Mouse (Mus musculus) 416B (cell line): ENCODE data around the gene Mri1.
A peak's percentile ranks its signal among the peaks of the same experiment; 100 is the strongest.

Source experiments
- DNase-seq: peaks from one replicate; pipeline ENCODE4 v3.0.0; 2011; ENCODE audit warnings: low read depth

Gene Mri1

GRCm38 (mm10) chr8:84236998-84237473 is 20.1 kb downstream of the Mri1 start, which contains the start of gene Zswim4:
TSS of gene Zswim4 (minus strand) at chr8:84237055.
- DNase-seq, result peak; percentile 100

- DNase-seq, result no peak
Measured at GRCm38 (mm10) chr8:84236410-84236997, 20.6 kb downstream of the Mri1 start.

GRCm38 (mm10) chr8:84235746-84236409 is 21.2 kb downstream of the Mri1 start:
- DNase-seq, result peak; percentile 66

DNA sequence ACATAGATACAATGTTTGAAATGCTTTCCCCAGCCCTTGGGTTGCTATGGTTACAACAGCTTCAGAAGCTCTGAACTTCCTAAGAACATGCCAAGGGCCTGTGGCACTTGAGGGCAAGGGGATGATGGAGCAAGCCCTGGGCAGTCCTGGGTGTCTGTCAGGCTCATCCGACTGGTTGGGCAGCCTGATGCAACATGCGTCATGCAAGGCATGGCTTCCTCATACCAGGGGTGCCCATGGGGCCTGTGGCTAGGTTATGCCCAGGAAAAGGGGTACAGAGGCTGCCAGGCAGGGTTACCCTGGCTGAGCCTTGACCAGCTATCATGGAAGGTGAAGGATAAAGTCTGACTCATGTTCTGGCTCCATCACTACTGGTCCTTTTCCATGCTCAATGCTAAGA is 24.1 kb downstream of the Mri1 start:
- DNase-seq, result peak; percentile 21

DNA sequence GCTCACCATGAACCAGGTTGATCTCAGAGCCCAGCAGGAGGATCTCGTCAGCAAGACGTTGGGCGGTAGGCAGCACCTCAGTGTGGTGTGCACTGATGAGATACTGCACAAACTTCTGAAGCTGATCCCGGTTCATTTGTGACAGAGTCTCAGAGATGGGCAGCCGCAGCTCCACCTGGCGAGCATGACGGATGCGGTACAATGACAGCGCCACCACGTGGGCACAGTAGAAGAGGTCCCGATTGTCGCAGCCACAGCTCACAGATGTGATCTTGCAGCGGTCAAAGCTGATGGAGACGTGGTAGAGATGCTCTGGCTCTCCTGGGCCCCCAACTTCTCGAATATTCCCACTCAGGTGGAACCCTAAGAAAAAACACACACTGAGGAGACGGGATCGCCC is 26.4 kb downstream of the Mri1 start:
- DNase-seq, result no peak

DNA sequence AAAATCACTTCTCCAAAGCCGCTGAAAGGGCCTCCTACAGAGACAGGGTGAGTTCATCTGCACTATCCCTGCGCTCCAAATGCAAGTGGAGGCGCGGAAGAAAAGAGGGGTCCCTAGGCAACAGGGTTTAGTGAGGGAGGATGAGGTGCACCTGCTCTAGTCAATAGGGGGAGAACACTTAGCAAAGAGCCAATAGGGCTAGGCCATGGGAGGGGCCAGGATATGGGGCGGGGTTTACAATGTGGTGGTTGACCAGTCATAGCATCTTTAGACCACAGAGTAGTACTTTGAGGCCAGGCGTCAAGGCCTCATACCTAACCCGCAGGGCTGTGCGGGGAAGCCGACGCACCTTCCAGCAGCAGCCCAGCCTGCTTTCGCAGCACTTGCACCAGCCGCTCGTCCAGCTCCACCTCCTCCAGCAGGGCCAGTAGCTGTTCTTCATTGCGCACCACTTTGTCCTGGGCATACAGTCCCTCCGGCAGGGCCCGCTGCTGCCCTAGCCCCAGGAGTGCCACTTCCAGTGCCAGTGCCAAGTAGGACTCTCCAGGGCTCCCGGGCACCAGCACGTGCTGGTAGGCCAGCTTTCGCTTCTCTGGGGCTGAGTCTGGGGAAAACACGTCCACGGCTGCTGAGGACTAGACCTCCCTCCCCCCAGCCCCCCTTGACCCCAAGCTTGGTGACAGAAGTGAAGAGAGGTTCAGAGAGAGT is 33.6 kb downstream of the Mri1 start:
- no peak for DNase-seq

DNA sequence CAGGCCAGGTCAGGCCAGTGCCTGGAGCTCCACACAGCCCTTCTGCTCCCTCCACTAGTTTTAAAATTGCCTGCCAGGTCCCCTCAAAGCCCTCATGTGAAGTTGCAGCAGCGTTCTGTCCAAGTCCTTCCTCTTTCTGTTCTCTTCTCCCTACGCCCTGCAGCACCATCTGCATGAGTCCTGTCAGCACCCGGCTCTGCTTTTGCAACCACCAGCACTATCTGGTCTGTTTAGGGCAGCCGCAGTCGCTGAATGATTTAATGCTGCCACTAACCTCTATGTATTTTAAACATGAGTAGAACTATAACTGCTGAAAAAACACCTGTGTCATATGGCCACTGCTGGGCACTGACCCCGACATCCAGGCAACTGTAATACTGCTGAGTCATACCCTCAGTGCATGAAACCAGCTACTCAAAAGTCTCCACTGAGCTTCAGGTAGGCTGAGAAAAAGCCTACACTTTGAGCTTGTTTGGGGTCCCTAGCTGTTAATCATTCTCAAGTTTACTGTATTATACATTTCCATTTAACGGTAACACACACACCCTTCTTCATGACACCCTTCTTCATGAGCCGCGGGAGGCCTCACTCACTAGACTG is 34.5 kb downstream of the Mri1 start:
- DNase-seq, result peak; percentile 37

DNA sequence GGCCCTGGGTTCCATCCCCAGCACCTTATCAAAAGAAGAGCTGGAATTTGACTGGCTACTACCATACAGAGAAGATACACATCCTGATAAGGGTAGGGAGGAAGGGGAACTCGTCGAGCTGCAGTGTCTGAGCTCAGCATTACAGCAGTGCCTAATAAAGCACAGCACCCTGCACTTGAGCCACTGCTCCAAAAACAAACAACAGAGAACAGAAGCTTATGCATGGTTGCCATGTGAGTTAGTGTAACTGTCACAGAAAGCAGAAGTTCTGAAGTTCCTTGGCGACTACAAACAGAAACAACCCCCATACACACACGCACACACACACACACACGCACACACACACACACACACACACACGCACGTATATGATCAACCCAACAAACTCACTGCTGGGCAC is 37.0 kb downstream of the Mri1 start:
- DNase-seq, result no peak

GRCm38 (mm10) chr8:84218143-84218542 is 39.0 kb downstream of the Mri1 start:
- no peak for DNase-seq

DNA sequence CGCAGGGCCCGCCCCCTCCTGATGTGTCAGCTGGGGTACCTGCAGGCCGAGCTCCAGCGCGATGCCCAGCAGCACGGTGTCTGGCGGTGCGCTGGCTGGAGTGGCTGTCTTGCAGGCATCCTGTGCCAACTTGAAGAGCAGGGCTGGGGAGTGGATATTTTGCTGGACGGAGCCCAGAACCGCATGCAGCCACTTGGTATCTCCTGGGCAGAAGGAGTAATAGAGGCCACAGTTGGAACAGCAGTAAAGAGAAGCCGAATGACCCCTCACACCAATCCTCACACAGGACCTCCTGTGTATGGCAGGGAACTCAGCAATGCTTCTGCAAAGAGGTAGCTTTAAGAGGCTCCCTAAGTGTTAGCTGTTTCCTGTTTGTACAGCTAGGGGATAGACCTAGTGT is 39.9 kb downstream of the Mri1 start:
- no peak for DNase-seq

DNA sequence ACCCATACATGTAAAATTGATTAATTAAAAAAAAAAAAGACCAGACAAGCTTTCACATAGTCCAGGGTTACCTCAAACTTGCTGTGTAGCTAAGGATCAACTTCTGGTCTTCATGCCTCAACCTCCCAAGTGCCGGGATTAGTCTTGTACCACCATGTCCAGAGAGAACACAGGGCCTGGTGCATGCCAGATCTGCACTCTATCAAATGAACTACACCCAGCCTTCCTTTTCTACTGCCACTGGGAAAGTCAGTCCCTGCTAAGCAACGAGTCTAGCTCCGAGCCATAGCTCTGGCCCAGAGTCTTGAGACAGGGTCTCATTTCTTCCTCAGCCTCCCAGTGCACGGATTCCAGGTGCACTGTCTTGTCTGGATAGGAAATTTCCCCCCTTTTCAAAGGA is 43.8 kb downstream of the Mri1 start:
- no peak for DNase-seq

DNA sequence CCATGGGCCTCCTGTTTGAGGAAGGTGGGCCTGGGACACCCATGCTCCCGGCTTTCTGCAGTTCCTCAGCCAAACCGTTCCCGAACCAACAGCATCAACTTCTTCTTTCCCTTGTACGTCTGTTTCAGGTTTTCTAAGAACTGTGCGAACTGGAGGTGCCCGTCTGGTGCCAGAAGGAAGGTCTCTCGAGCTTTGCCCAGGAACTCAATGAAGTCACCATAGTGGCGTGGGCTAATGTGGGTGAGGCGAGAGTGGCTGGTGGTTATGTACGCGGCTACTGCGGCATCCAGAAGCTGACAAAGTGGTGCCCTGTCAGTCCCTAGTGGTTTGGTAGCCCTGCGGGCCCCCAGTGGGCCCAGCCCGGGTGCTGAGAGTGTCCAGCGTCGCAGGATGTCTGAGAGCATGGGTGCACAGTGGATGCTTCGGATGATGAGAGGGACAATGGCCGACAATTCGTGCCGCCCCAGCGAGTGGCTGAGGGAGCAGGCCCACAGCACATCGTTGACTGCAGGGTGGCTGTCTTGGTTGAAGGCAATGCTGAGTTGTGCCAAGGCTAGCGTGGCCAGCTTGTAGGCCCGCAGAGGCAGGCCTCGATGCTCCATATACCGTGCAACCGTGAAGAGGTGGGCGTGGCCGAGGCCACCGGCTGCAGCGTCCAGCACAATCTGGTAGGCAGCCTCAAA is 45.1 kb downstream of the Mri1 start:
- no peak for DNase-seq

- no peak for DNase-seq
Measured at GRCm38 (mm10) chr8:84211202-84211601, 45.9 kb downstream of the Mri1 start.

DNA sequence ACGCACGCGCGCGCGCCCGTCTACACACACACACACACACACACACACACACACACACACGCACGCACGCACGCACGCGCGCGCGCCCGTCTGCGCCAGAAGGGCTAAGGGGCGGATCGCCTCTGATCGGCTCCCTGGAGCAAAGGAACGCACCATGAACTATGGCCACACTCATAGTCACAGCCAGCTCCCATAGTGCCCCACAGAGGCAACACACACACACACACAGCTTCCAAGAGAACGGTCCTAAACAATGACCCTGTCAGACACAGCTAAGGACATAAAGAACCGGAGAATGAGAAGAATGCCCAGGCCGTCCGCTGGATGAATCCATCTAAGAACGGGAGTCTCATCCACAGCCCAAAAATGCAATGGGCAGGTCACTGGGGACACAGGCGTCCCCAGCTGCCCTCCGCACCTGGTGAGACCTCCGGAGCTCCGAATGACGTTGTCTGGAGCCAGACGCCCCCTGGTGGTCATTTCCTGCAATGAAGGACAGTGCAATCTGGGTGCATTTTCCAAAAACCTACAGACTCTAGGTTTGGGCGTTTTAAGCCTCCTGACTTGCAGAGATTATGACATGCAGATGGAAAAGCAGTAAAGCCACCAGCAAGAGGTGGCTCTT is 46.8 kb downstream of the Mri1 start:
- peak; percentile 79 for DNase-seq

DNA sequence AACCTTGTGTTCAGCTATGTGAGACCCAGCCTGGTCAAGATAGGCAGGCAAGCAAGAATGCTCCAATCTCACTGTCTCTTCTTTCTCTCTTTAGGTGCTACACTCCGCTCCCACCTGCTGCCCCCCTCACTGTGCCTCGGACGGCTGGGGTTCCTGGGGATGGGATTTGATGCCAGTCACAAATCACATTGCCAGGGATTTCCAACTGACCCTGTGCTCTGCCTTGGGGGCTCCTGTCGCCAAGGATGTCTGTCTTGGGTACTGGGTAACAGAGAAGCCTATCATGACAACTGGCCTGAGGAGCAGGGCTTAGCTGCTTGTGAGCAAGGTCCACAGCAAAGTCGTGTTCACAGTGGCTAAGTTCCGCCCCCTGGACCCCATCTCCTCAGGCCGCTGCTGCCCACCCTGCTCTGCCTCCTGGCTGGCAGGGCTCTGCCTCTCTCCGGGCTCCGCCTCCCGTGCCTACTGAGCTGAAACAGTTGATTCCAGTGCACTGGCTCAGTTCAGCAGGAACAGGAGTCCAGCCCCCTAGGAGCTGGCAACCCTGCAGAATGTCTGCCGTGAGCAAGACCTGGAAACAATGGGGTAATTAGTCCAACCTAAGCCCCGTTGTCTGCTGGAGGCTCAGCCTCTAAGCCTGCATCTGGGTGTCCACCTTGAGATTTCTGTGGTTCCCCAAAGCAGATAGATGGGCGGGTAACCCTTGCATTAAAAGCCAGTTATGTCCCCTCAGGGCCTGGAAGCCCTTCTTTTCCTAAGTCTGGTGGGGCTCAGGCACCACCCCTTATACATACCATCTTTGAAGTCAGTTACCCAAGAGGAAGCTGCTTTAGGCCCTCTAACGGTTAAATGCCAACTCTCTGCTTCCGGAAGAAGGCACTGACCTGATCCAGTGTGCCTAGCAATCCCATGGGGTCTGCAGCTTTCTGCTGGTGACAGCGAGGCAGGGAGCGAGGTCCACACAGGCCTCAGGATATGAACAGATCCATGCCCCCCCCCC is 48.4 kb downstream of the Mri1 start:
- DNase-seq, result peak; percentile 58

DNA sequence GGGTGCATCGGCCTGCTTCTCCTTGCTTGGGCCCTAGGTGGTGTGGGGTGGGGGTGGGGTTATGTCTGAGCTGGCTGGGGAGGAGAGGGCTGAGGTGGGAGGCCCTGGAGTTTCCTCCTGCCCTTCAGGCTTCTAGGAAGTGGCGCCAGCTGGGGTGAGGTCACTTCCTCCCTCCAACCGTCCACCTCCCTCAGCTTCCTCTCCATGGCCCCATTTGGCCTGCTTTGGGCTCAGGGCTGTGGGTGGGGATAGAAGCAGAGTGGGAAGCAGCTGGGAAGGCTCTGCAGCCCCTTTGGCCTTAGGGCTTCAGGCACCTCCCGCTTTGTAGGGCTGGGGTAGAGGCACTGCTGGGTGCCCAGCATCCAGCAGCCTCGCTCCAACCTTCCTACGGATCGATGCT is 49.3 kb downstream of the Mri1 start:
- DNase-seq, result peak; percentile 95

- DNase-seq, result no peak
Measured at GRCm38 (mm10) chr8:84206666-84207065, 50.5 kb downstream of the Mri1 start.

DNA sequence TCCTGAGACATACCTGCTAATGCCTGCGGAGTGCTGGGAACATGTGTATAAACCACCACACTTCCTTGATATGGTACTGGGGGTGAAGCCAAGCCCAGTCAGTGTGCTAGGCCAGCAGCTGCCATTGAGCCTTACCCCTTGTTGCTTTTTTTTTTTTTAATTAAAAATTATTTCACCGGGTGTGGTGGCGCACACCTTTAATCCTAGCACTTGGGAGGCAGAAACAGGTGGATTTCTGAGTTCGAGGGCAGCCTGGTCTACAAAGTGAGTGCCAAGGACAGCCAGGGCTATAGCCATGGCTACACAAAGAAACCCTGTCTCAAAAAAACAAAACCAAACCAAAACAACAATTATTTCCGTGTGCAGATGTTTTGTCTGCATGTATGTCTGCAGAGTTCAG is 52.1 kb downstream of the Mri1 start:
- no peak for DNase-seq

- peak; percentile 97 for DNase-seq
Measured at GRCm38 (mm10) chr8:84203975-84204772, 53.0 kb downstream of the Mri1 start.
